Mouse (Mus musculus) liver, adult 2 months (tissue): ENCODE measurements at regions not wholly inside any gene's neighbourhood (a gene's known extent, or its start where the extent isn't known, plus 50 kb on each side); places are given as distances from the start of the nearest gene placed in this dataset.

ENCODE experiments used
- CTCF ChIP-seq: fragments of 200-500 bp; IDR thresholded peaks from 2 replicates; pipeline ENCODE4 v1.5.1; 2011; ENCODE audit warnings: low read depth, low read length, control low read depth
- POLR2A ChIP-seq: fragments of 200-500 bp; IDR thresholded peaks from 2 replicates; pipeline ENCODE4 v1.6.1; 2011; ENCODE audit warnings: low read length, control low read depth; ENCODE audit not compliant: insufficient read depth; ENCODE audit errors: extremely low read depth

DNA sequence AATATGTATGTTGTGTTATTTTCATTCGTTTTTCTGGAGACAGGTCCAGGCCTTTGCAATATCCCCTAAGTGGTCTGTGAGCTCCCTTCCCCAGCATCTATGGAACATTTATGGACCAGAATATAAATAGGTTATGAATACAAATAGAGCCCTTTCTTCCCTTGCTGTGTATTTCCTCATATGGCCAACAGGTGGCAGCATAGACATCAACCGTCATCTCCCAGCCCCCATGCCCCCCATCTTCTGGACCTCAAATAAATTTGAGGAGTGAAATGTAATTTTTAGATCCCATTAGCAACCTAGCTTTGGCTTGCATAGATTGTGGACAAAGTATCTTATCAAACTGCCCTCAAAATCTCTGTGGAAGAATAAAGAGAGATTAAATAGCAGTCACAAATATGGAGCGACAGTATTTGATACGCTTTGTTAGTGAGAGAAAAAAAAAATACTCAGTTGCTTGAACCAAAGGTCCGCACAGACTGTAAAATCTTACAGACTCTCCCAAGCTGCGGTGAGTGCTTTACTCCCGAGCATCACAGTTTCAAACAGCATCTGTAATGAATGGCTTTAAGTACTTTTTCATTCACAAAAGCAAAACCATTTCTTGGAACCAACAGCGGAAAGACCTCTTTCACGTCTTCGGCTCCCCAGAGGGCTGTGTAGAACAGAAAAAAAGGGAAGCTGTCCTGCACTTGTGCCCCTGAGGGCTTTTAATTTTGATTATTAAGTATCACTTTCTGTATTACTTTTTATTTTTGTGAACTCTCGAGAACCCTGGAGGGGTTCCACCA is 101.6 kb downstream of the Zfp281 start:
- TF ChIP-seq CTCF, result peak; percentile 51; the same call in 1 of the 2 replicates
- no peak for TF ChIP-seq POLR2A
